Mouse (Mus musculus) cerebellum, adult 2 months (tissue): ENCODE measurements around the gene Wnk2.

Source experiments
- CTCF ChIP-seq: fragments of 200-500 bp; IDR thresholded peaks from 2 replicates; pipeline ENCODE4 v1.5.1; 2011; ENCODE audit warnings: low read depth, mild to moderate bottlenecking, control low read depth, low read length, moderate library complexity, borderline replicate concordance; ENCODE audit not compliant: insufficient read depth
- POLR2A ChIP-seq: fragments of 200-500 bp; IDR thresholded peaks from 2 replicates; pipeline ENCODE4 v1.6.1; 2011; ENCODE audit warnings: low read length, control low read depth, borderline replicate concordance; ENCODE audit not compliant: insufficient read depth

DNA sequence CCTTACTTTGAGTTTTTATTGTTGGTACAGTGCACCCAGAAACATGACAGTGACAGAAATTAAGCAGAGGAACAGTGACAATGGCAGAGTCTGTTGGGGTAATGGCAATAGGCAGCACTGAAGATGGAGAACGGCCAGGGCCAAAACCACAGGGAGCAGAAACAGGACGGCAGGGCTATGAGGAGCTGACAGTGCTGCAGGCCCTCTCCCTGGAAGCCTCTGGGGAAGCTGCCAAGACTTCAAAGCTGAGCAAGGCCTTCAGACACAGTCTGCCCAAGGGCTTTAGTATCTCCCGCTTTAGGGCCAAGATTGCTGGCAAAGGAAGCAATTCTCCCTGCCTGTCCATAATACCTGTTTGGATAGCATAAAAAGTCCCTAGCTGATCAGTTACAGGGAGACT lies 146.1 kb downstream of the Wnk2 start:
- TF ChIP-seq CTCF (no peak), POLR2A (no peak)
